Mouse (Mus musculus): ENCODE results near the gene Rnf130. TPM values are rescaled to one million over a fixed set of nuclear protein-coding genes. Genes with fewer than 3 reads are reported as not detected.
A peak's percentile ranks its signal among the peaks of the same experiment; 100 is the strongest.

Rnf130 gene
- polyA plus RNA-seq, 1 experiment from 2014 or later = 47.9 TPM

DNA sequence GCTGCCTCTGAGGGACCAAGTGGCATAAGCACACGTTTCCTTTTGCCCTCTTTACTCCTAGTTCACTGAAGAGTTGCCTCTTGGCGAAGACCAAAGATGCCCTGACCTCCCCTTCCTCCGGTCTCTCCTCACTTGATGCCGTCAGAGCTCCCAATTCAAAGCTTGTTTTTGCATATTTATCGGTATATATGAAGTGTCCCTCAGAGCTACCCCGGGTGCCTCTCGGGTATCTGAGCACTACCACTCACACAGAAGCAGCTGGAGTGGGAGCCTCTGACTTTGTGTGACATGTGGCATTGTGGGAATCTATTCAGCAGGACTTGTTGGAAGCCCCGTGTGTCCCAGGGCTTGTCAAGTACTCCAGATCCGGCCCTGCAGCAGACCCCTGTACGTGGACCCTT is 106.7 kb downstream of the Rnf130 start:
- H3K9me3 ChIP-seq = no peaks in the 10 kb centered on the region
- H3K4me2 ChIP-seq (replicated peaks) = peak overlapping the region; percentile 88
- peaks cover 6% of the 10 kb centered on the region for H3K36me3 ChIP-seq
- ATAC-seq = peak; percentile 3; the same call in 1 of the 2 replicates
- no peaks in the 10 kb centered on the region for H3K27me3 ChIP-seq (replicated peaks)
- peak overlapping the region; percentile 83 for H3K4me3 ChIP-seq (replicated peaks)
- peak overlapping the region; percentile 99 for H3K9ac ChIP-seq
- H3K4me1 ChIP-seq (replicated peaks) = peaks cover 18% of the 10 kb centered on the region
- 13% methylated on average over 10 of the region's 10 CpGs for WGBS
- peak overlapping the region; percentile 73 for H3K27ac ChIP-seq

DNA sequence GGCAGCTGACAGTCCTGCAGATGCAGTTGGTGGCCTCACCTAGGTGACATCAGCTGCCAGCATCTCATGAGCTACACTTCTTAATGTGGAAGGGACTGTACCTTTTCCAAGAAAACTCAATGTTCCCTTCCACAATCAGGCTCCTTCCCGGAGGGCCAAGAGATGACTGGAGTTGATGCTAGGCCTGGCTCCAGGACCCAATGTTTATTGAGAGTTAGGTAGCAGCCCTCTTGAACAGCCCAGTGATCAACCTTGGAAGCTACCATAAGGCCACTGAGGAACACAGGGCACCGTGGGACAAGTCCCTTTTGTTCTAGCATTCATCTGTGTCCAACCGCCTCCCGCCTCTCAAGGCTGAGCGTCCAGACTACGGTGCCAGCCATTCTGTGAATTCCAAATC is 107.1 kb downstream of the Rnf130 start:
- ATAC-seq = no peak
- Histone ChIP-seq H3K4me2 (replicated peaks) (peak overlapping the region; percentile 88), H3K4me3 (replicated peaks) (peak overlapping the region; percentile 83), H3K9ac (peak overlapping the region; percentile 99), H3K9me3 (no peaks in the 10 kb centered on the region), H3K36me3 (peaks cover 10% of the 10 kb centered on the region), H3K4me1 (replicated peaks) (peaks cover 18% of the 10 kb centered on the region), H3K27ac (no peak overlapping the region), H3K27me3 (replicated peaks) (no peaks in the 10 kb centered on the region)
- WGBS = 86% methylated on average over 6 of the region's 6 CpGs

DNA sequence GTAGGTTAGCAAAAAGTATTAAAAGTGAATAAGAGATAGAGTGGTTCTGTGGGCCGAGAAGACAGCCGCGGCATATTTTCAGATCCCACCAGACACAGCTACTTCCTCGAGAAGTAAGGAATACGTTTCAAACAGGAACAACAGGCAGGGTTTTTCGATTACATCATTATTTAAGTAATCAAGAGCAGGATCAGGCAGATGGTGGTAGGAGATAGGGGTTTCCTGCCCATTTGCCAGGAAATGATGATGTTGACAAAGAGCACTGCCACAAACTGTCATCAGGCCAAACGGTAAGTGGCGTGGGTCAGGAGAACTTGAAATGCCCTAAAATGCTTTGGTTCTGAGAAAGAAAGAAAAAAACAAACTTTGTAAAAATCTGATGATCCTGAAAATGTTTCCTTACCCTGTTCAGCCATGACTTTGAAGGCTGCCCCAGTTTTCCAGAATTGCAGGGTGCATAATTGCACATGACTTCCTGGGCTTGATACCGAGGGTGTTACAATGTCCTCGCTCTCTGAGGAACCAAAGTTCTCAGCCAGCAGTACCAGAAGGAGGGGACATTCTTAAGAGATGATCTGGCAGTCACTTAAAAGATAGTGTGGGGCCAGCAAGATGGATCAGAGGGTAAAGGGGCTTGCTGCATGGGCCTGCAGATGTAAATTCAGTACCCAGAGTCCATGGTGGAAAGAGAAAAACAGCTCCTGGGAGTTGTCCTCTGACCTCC is 109.2 kb downstream of the Rnf130 start:
- Histone ChIP-seq H3K4me2 (replicated peaks) (no peak overlapping the region), H3K9ac (no peak overlapping the region), H3K36me3 (peaks cover 17% of the 10 kb centered on the region), H3K27me3 (replicated peaks) (no peaks in the 10 kb centered on the region), H3K9me3 (no peaks in the 10 kb centered on the region), H3K27ac (0 out of 2 replicates have a peak overlapping the region, but pooled peaks have one; percentile 17), H3K4me1 (replicated peaks) (peaks cover 18% of the 10 kb centered on the region), H3K4me3 (replicated peaks) (no peak overlapping the region)
- 63% methylated on average over 10 of the region's 10 CpGs for WGBS
- no peak for ATAC-seq

DNA sequence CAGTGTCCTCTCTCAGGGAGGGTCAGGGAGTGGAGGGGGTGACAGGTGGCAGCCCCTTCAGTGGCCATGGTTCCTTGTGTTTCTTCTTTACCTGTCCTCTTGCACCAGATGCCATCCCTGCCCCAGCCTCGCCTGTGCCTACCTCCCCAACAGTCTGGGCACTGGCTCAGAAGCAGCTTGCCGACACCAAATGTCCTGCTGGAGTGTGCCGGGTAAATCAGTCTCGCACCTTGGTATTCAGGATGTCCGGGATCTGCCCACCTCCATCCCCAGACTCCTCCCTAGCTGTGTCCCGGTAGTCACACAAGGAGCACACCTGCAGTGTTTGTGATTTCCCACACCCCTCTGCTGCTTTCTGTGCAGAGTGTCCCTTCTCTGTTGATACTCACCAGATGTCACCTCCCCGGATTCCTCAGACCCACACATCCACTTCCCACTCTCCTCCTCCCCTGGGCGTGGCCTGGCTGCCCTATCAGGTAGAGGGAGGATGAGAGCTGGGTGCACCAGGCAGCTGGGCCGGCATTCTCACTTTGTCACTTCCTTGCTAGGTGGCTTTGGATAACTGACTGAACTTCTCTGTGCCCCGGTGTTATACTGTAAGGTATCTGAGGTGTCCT is 113.2 kb downstream of the Rnf130 start:
- Histone ChIP-seq H3K4me3 (replicated peaks) (no peak overlapping the region), H3K4me1 (replicated peaks) (peaks cover 6% of the 10 kb centered on the region; the same call in 1 of the 2 replicates), H3K4me2 (replicated peaks) (no peak overlapping the region), H3K36me3 (peaks cover 36% of the 10 kb centered on the region), H3K27me3 (replicated peaks) (no peaks in the 10 kb centered on the region), H3K9ac (no peak overlapping the region), H3K9me3 (no peaks in the 10 kb centered on the region), H3K27ac (no peak overlapping the region)
- peak; percentile 67; the same call in 1 of the 2 replicates for ATAC-seq
- 54% methylated on average over 10 of the region's 10 CpGs for WGBS

DNA sequence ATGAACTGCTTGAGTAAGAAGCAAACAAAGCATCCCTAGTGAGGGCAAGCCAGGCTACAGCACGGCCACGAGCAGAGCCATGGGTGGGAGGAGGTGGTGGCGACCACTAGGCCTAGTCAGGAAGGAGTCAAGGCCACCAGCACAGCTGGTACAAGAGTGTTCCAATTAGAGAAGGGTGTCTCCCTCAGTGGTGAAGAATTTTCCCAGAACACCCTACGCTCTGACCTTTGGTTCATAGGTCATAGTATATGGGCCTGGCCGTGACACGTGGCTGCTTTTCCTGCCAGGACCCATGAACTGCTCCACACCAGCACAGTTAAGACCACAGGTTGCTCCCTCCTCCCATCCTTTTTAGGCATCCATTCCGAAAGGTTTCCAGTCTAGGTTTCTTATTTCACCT is 114.4 kb downstream of the Rnf130 start:
- no peaks in the 10 kb centered on the region for H3K27me3 ChIP-seq (replicated peaks)
- H3K36me3 ChIP-seq = peaks cover 39% of the 10 kb centered on the region
- 73% methylated on average over 7 of the region's 7 CpGs for WGBS

DNA sequence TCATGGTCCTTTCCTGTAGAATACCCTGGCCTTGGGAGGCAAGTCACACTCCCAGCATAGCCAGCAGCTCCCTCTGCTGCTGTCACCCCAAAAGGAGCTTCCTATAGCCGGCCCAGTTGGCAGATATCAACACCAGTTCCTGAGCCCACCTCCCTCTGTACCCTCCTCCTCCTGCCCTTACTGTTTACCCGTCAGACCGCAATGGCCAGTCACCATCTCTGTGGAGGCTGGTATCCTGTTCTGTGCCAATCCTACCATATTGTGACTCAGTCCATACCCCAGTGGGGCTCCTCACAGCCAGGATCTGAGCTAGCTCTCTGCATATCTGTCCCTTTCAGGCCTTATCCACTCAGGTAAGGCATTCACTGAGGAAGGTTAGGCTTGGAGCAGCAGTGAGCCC is 120.4 kb downstream of the Rnf130 start:
- Histone ChIP-seq H3K4me3 (replicated peaks) (no peak overlapping the region), H3K27me3 (replicated peaks) (no peaks in the 10 kb centered on the region), H3K9me3 (no peaks in the 10 kb centered on the region), H3K4me1 (replicated peaks) (no peaks in the 10 kb centered on the region), H3K4me2 (replicated peaks) (no peak overlapping the region), H3K36me3 (peaks cover 53% of the 10 kb centered on the region), H3K9ac (no peak overlapping the region), H3K27ac (no peak overlapping the region)
- WGBS = 85% methylated on average over 3 of the region's 3 CpGs
- ATAC-seq = no peak

More for the DNA sequence above, 114.4 kb downstream of the Rnf130 start:
- no peak overlapping the region for H3K4me2 ChIP-seq (replicated peaks)
- no peak overlapping the region for H3K27ac ChIP-seq
- H3K4me3 ChIP-seq (replicated peaks) = no peak overlapping the region
- H3K9me3 ChIP-seq = no peaks in the 10 kb centered on the region
- ATAC-seq = peak; percentile 46; the same call in 1 of the 2 replicates
- peaks cover 2% of the 10 kb centered on the region; the same call in 1 of the 2 replicates for H3K4me1 ChIP-seq (replicated peaks)
- H3K9ac ChIP-seq = no peak overlapping the region

DNA sequence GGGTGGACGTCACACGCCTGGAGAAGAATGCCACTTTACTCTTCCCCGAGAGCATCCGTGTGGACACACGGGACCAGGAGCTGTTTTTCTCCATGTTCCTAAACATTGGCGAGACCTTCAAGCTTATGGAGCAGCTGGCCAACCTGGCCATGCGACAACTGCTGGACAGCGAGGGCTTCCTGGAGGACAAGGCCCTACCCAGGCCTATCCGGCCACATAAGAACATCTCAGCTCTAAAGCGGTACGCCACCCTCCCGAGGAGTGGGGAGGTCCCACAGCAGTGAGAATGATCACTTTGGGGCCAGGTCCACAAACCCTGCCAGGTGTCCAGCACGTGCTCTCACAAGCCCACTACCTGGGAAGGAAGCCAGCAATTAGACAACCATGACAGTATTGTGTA is 121.0 kb downstream of the Rnf130 start:
- H3K4me2 ChIP-seq (replicated peaks) = no peak overlapping the region
- H3K36me3 ChIP-seq = peaks cover 50% of the 10 kb centered on the region
- no peaks in the 10 kb centered on the region for H3K4me1 ChIP-seq (replicated peaks)
- no peak overlapping the region for H3K27ac ChIP-seq
- no peak for ATAC-seq
- no peak overlapping the region for H3K4me3 ChIP-seq (replicated peaks)
- H3K9ac ChIP-seq = no peak overlapping the region
- no peaks in the 10 kb centered on the region for H3K27me3 ChIP-seq (replicated peaks)
- 94% methylated on average over 13 of the region's 13 CpGs for WGBS
- H3K9me3 ChIP-seq = no peaks in the 10 kb centered on the region

DNA sequence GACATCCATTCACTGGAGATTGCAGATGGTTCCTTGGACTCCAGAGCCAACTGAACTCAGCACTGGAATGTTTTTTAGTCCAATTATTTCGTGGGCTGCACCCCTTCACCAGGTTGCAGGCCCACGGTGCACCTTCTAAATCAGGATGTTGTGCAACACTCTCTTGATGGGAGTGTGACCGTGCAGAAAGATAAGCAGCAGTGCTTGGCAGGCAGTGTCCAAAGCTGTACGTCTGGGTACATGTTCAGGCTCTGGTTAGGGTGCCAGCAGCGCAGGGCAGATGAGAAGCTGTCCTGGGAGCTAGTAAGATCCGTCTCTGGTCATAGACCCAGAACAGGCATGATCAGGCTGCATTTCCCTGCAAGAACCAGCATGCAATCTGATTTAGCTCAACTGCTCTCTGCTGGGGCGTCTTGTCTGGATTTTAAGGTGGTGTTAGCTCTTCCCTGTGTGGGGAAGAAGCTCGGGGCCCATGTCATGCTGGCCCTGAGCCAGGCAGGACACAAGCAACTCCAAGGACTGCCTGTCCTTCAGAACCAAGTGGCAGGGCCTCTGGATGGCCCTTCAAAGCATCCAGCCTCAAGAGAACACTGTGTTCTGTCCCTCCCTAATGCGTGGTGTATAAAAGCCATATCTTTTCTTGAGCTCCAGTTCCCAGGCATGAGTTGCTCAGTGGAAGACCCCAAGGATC is 122.3 kb downstream of the Rnf130 start:
- Histone ChIP-seq H3K9me3 (no peaks in the 10 kb centered on the region), H3K4me1 (replicated peaks) (no peaks in the 10 kb centered on the region), H3K4me3 (replicated peaks) (no peak overlapping the region), H3K27me3 (replicated peaks) (no peaks in the 10 kb centered on the region), H3K4me2 (replicated peaks) (no peak overlapping the region), H3K36me3 (peaks cover 61% of the 10 kb centered on the region), H3K9ac (no peak overlapping the region), H3K27ac (no peak overlapping the region)
- WGBS = 82% methylated on average over 9 of the region's 9 CpGs
- ATAC-seq = no peak

DNA sequence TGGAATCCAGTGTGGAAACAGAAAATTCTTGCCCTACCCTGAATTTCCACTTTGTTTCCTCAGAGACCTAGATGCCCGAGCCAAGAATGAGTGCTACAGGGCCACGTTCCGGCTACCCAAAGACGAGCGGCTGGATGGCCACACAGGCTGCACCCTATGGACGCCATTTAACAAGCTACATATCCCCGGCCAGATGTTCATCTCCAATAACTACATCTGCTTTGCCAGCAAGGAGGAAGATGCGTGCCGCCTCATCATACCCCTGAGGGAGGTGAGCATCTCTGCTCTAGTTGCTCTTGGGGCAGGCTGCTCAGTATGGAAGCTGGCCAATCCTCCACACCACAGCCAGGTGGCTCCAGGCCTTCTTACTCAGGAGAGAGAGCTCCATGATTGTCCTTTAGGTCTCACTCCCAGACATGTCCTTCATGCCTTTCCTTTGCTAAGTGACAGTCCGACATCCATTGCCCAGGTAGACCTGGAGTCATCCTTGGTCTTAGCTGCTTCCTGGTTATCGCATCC is 122.9 kb downstream of the Rnf130 start:
- H3K27ac ChIP-seq = no peak overlapping the region
- WGBS = 96% methylated on average over 11 of the region's 11 CpGs
- no peak overlapping the region for H3K9ac ChIP-seq
- no peak overlapping the region for H3K4me3 ChIP-seq (replicated peaks)
- peaks cover 65% of the 10 kb centered on the region for H3K36me3 ChIP-seq
- H3K4me2 ChIP-seq (replicated peaks) = no peak overlapping the region
- no peak for ATAC-seq
- no peaks in the 10 kb centered on the region for H3K4me1 ChIP-seq (replicated peaks)
- H3K27me3 ChIP-seq (replicated peaks) = no peaks in the 10 kb centered on the region
- no peaks in the 10 kb centered on the region for H3K9me3 ChIP-seq

DNA sequence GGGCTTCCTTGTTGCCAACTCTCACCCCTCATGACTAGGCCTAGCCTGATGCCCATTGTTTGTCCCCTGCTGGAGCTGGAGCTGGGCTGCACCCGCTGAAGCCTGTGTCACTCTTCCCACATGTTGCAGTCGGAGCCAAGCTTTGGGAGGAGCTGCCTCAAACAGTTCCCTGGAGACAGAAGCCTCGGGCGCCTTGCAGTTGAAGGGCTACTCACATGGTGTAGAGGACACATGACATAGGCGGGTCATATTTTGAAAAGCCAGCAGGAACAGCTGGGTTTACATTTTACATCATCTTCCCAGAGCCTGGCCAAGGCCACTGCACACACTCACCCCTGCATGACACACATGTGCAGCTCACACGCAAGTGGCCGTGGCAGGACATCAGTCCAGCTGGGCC is 124.1 kb downstream of the Rnf130 start:
- no peak overlapping the region for H3K4me3 ChIP-seq (replicated peaks)
- peaks cover 62% of the 10 kb centered on the region for H3K36me3 ChIP-seq
- no peaks in the 10 kb centered on the region for H3K9me3 ChIP-seq
- H3K4me1 ChIP-seq (replicated peaks) = no peaks in the 10 kb centered on the region
- WGBS = 85% methylated on average over 7 of the region's 7 CpGs
- H3K27ac ChIP-seq = no peak overlapping the region
- no peak overlapping the region for H3K9ac ChIP-seq
- no peak for ATAC-seq
- no peaks in the 10 kb centered on the region for H3K27me3 ChIP-seq (replicated peaks)
- no peak overlapping the region for H3K4me2 ChIP-seq (replicated peaks)

DNA sequence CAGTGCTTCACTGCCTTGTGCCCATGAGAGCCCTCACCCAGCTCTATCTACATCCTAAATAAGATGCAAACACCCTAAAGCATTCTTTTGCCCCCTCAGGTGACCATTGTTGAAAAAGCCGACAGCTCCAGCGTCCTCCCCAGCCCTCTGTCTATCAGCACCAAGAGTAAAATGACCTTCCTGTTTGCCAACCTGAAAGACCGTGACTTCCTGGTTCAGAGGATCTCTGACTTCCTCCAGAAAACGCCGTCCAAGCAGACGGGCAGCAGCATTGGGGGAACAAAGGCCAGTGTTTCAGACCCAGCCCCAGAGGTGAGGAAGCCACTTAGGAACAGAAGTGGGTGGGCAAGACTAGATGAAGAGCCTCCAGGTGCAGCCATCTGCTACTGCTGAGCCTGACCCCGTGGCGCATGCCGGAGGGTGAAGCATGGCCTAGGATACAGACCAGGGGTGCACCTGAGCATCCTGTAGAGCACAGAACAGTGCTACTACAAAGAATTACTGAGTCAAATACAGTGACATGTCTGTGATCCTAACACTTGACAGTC is 124.5 kb downstream of the Rnf130 start:
- ATAC-seq = no peak
- 88% methylated on average over 9 of the region's 9 CpGs for WGBS
- H3K9me3 ChIP-seq = no peaks in the 10 kb centered on the region
- no peaks in the 10 kb centered on the region for H3K27me3 ChIP-seq (replicated peaks)
- H3K27ac ChIP-seq = no peak overlapping the region
- peaks cover 62% of the 10 kb centered on the region for H3K36me3 ChIP-seq
- H3K4me1 ChIP-seq (replicated peaks) = no peaks in the 10 kb centered on the region
- no peak overlapping the region for H3K9ac ChIP-seq
- no peak overlapping the region for H3K4me3 ChIP-seq (replicated peaks)
- no peak overlapping the region for H3K4me2 ChIP-seq (replicated peaks)

DNA sequence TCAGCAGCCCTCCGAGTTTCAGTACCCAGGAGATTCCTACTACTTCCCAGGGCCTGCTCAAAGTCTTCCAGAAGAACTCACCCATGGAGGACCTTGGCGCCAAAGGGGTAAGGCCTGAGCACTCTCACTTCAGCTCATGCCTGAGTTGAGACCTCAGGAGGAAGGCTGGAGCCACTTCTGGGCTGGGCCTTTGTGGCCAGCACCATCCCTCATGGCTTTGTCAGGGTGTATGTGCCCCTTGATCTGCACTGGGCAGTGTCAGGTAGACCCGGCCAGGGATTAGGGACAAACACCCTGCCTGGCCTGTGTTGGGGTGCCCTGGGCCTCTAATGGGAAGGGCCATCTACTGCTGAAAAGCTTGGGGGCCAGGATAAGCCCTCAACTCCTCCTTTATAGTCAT is 126.2 kb downstream of the Rnf130 start:
- H3K4me2 ChIP-seq (replicated peaks) = no peak overlapping the region
- H3K9me3 ChIP-seq = no peaks in the 10 kb centered on the region
- no peaks in the 10 kb centered on the region for H3K27me3 ChIP-seq (replicated peaks)
- WGBS = 92% methylated on average over 3 of the region's 3 CpGs
- ATAC-seq = no peak
- H3K9ac ChIP-seq = no peak overlapping the region
- peaks cover 58% of the 10 kb centered on the region for H3K36me3 ChIP-seq
- H3K4me3 ChIP-seq (replicated peaks) = no peak overlapping the region
- no peak overlapping the region for H3K27ac ChIP-seq
- H3K4me1 ChIP-seq (replicated peaks) = no peaks in the 10 kb centered on the region

Data from intestine, embryonic 15.5 days (tissue).